Mouse (Mus musculus) megakaryocyte, embryonic 14.5 days (primary cell): Measurements from ENCODE around the gene Dsn1.

ENCODE experiments used
- FLI1 ChIP-seq: IDR thresholded peaks from 2 replicates; pipeline ENCODE4 v1.6.1; 2012; ENCODE audit warnings: low read length, inconsistent platforms, mixed read lengths
- GATA1 ChIP-seq: IDR thresholded peaks from 3 replicates; pipeline ENCODE4 v1.6.1; 2012; ENCODE audit warnings: mixed read lengths, low read length, inconsistent platforms, borderline replicate concordance

- TF ChIP-seq GATA1 (no peak), FLI1 (no peak)
Measured at GRCm38 (mm10) chr2:156991470-156992319, 15.3 kb downstream of the Dsn1 start, which contains the start of gene Ndrg3.
